Mouse (Mus musculus): Measurements from ENCODE around the gene Icam4. TPM values are rescaled to one million over a fixed set of nuclear protein-coding genes. Genes with fewer than 3 reads are reported as not detected.
"Not testable (repeated sequence)": the region's sequence is repeated elsewhere in the genome, so short reads cannot be mapped to it uniquely, and the experiment has no call there.

Icam4 gene
- total and polyA plus RNA-seq, 3 experiments = 0.96 to 2.9 (median 1.1) TPM

GRCm38 (mm10) chr9:21010362-21010761 is 18.8 kb upstream of the Icam4 start:
- no peak overlapping the region for H3K27ac ChIP-seq (ENCODE audit: insufficient read depth, low read depth)
- in situ Hi-C loops (cut with MboI; ENCODE audit: low pct_ligation_motif_present, low pct_unique_long_range_greater_than_20kb, low sequenced_read_pairs) (loop anchor here (10.0 kb wide), 1 partner anchor 134 kb away; the partner anchor contains the start of gene Cdc37), dilution Hi-C loops (cut with MboI; ENCODE audit: extremely low pct_ligation_motif_present, extremely low pct_unique_long_range_greater_than_20kb, low sequenced_read_pairs) (no loop called here)
- peaks cover 7 to 15% of the 10 kb centered on the region in 2 experiments; a peak in 3 of 4 replicates for H3K4me1 ChIP-seq (ENCODE audit: control insufficient read depth in 1 of 2, insufficient read depth in 2 of 2)
- no peak overlapping the region for H3K4me3 ChIP-seq (replicated peaks in 1 of 3; ENCODE audit: low read depth in 2 of 3, low read length in 2 of 3, poor library complexity in 1 of 3)
- H3K36me3 ChIP-seq (replicated peaks in 1 of 2; ENCODE audit: control insufficient read depth in 1 of 2, insufficient read depth in 1 of 2, low read length in 1 of 2) = peaks cover 33 to 39% of the 10 kb centered on the region in 2 experiments
- no peak overlapping the region for H3K9ac ChIP-seq (ENCODE audit: insufficient read depth, low read depth)
- no peak for DNase-seq (ENCODE audit: extremely low read depth)
- H3K9me3 ChIP-seq (replicated peaks; ENCODE audit: low read length) = no peaks in the 10 kb centered on the region
- no peak overlapping the region for H3K4me2 ChIP-seq (ENCODE audit: insufficient read depth, low read depth, poor library complexity, severe bottlenecking)
- H3K79me2 ChIP-seq (replicated peaks; ENCODE audit: control insufficient read depth, extremely low read depth, insufficient read depth, poor library complexity, severe bottlenecking) = no peaks in the 10 kb centered on the region; the same call in 1 of the 2 replicates
- no peaks in the 10 kb centered on the region for H3K27me3 ChIP-seq (replicated peaks)
- TF ChIP-seq RCOR1 (conservative IDR thresholded peaks at IDR 0.05; ENCODE audit: low read depth, low read length) = no peak
- no peak for TF ChIP-seq CHD2 (IDR thresholded peaks at IDR 0.05; ENCODE audit: low read length)
- TF ChIP-seq KAT2A (IDR thresholded peaks at IDR 0.05; ENCODE audit: insufficient replicate concordance, low read length) = no peak
- no peak for TF ChIP-seq MAX (IDR thresholded peaks at IDR 0.05; ENCODE audit: low read length)
- TF ChIP-seq USF1 (IDR thresholded peaks at IDR 0.05; ENCODE audit: low read depth, low read length) = no peak
- no peak for TF ChIP-seq CTCF (conservative IDR thresholded peaks at IDR 0.05 in 1 of 2, IDR thresholded peaks at IDR 0.05 in 1 of 2; ENCODE audit: low read depth in 2 of 2, low read length in 2 of 2)
- no peak for TF ChIP-seq EP300 (IDR thresholded peaks at IDR 0.05; ENCODE audit: low read length)
- TF ChIP-seq ZC3H11A (IDR thresholded peaks at IDR 0.05; ENCODE audit: low read depth, low read length) = no peak
- TF ChIP-seq BHLHE40 (IDR thresholded peaks at IDR 0.05; ENCODE audit: low read depth, low read length) = no peak
- TF ChIP-seq JUN (IDR thresholded peaks at IDR 0.05; ENCODE audit: insufficient read depth, low read depth, low read length) = no peak
- no peak for TF ChIP-seq MAZ (IDR thresholded peaks at IDR 0.05; ENCODE audit: low read depth, low read length)
- TF ChIP-seq PAX5 (IDR thresholded peaks at IDR 0.05; ENCODE audit: low read length) = no peak
- no peak for TF ChIP-seq E2F4 (IDR thresholded peaks at IDR 0.05; ENCODE audit: insufficient replicate concordance, low read depth, low read length)
- no peak for TF ChIP-seq POLR2AphosphoS2 (IDR thresholded peaks at IDR 0.05; ENCODE audit: low read depth, low read length)
- TF ChIP-seq ZNF384 (IDR thresholded peaks at IDR 0.05; ENCODE audit: low read depth, low read length) = no peak
- no peak for TF ChIP-seq POLR2A (IDR thresholded peaks at IDR 0.05; ENCODE audit: low read depth, low read length)
- TF ChIP-seq MYC (IDR thresholded peaks at IDR 0.05; ENCODE audit: low read depth, low read length) = no peak
- TF ChIP-seq GABPA (IDR thresholded peaks at IDR 0.05; ENCODE audit: insufficient replicate concordance, low read depth, low read length) = no peak

GRCm38 (mm10) chr9:21010939-21011541 is 18.1 kb upstream of the Icam4 start:
- H3K9ac ChIP-seq (ENCODE audit: insufficient read depth, low read depth); H3K27ac ChIP-seq (ENCODE audit: insufficient read depth, low read depth); H3K27me3 ChIP-seq (replicated peaks); H3K4me2 ChIP-seq (ENCODE audit: insufficient read depth, low read depth, poor library complexity, severe bottlenecking); H3K79me2 ChIP-seq (replicated peaks; ENCODE audit: control insufficient read depth, extremely low read depth, insufficient read depth, poor library complexity, severe bottlenecking); dilution Hi-C loops (cut with MboI; ENCODE audit: extremely low pct_ligation_motif_present, extremely low pct_unique_long_range_greater_than_20kb, low sequenced_read_pairs); H3K9me3 ChIP-seq (replicated peaks; ENCODE audit: low read length); H3K4me3 ChIP-seq (replicated peaks in 1 of 3; ENCODE audit: low read depth in 2 of 3, low read length in 2 of 3, poor library complexity in 1 of 3); DNase-seq (ENCODE audit: extremely low read depth): not testable (repeated sequence)
- H3K4me1 ChIP-seq (ENCODE audit: control insufficient read depth in 1 of 2, insufficient read depth in 2 of 2) = peaks cover 7 to 15% of the 10 kb centered on the region in 2 experiments; a peak in 3 of 4 replicates
- peak; percentile 62 for TF ChIP-seq ZNF384 (IDR thresholded peaks at IDR 0.05; ENCODE audit: low read depth, low read length)
- TF ChIP-seq CTCF (conservative IDR thresholded peaks at IDR 0.05 in 1 of 2, IDR thresholded peaks at IDR 0.05 in 1 of 2; ENCODE audit: low read depth in 2 of 2, low read length in 2 of 2) = peak in 1 of 2 experiments; percentile 30; a peak in 1 of 4 replicates
- in situ Hi-C loops (cut with MboI; ENCODE audit: low pct_ligation_motif_present, low pct_unique_long_range_greater_than_20kb, low sequenced_read_pairs) = loop anchor here (10.0 kb wide), 1 partner anchor 134 kb away; the partner anchor contains the start of gene Cdc37
- peaks cover 28 to 33% of the 10 kb centered on the region in 2 experiments for H3K36me3 ChIP-seq (replicated peaks in 1 of 2; ENCODE audit: control insufficient read depth in 1 of 2, insufficient read depth in 1 of 2, low read length in 1 of 2)

Data from CH12.LX (cell line).